Mouse (Mus musculus): ENCODE data around the gene Smtnl2.

- no peak for TF ChIP-seq CTCF (IDR thresholded peaks at IDR 0.05; ENCODE audit: low read depth)
- no peak for TF ChIP-seq EP300 (optimal IDR thresholded peaks at IDR 0.05)
Observed at GRCm38 (mm10) chr11:72366126-72366525, 45.4 kb downstream of the Smtnl2 start.
